Mouse (Mus musculus) heart, embryonic 14.5 days (tissue): ENCODE measurements around the gene Cnot6l. TPM values are rescaled to one million over a fixed set of nuclear protein-coding genes. Genes with fewer than 3 reads are reported as not detected.
A peak's percentile ranks its signal among the peaks of the same experiment; 100 is the strongest.

Source experiments
- ATAC-seq: fragments of 200-750 bp; cut with Nextera tagmentation; 2 replicates; pipeline ENCODE4 v1.8.0; 2017; ENCODE audit warnings: low read depth, moderate TSS enrichment; ENCODE audit not compliant: insufficient number of reproducible peaks, insufficient read depth, low FRiP score
- H3K27ac ChIP-seq, 2 experiments: fragments of 200-500 bp in 1 of 2; fragments of 300-500 bp in 1 of 2; sonication (generic) in 1 of 2; replicated peaks in 1 of 2; 2 replicates each; pipeline ENCODE4 v1.5.1; 2012 to 2014; ENCODE audit warnings: low read depth in 2 of 2, low read length in 2 of 2, control low read depth in 1 of 2, mild to moderate bottlenecking in 1 of 2, mixed read lengths in 1 of 2; ENCODE audit not compliant: control insufficient read depth in 1 of 2, insufficient read depth in 1 of 2
- H3K27me3 ChIP-seq: fragments of 300-500 bp; sonication (generic); 2 replicates; pipeline ENCODE4 v1.6.1; 2014; ENCODE audit warnings: mild to moderate bottlenecking, low read length, control low read depth; ENCODE audit not compliant: control insufficient read depth, insufficient read depth
- H3K36me3 ChIP-seq: fragments of 300-500 bp; sonication (generic); 2 replicates; pipeline ENCODE4 v1.6.1; 2014; ENCODE audit warnings: mild to moderate bottlenecking, control low read depth, low read length, mixed read lengths; ENCODE audit not compliant: control insufficient read depth, insufficient read depth
- H3K4me1 ChIP-seq, 2 experiments: fragments of 200-500 bp in 1 of 2; fragments of 300-500 bp in 1 of 2; sonication (generic) in 1 of 2; 2 replicates each; pipeline ENCODE4 v1.6.1; 2012 to 2014; ENCODE audit warnings: low read length in 2 of 2, control low read depth in 1 of 2, mixed read lengths in 1 of 2; ENCODE audit not compliant: control insufficient read depth in 2 of 2, insufficient read depth in 2 of 2
- H3K4me2 ChIP-seq: fragments of 300-500 bp; sonication (generic); 2 replicates; pipeline ENCODE4 v1.6.1; 2014; ENCODE audit warnings: mild to moderate bottlenecking, low read length
- H3K4me3 ChIP-seq, 2 experiments: fragments of 200-500 bp in 1 of 2; fragments of 300-500 bp in 1 of 2; sonication (generic) in 1 of 2; 2 replicates each; pipeline ENCODE4 v1.5.1; 2012 to 2014; ENCODE audit warnings: low read length in 2 of 2, mild to moderate bottlenecking in 2 of 2, control low read depth in 1 of 2, low read depth in 1 of 2, moderate library complexity in 1 of 2; ENCODE audit not compliant: control insufficient read depth in 1 of 2, insufficient read depth in 1 of 2
- H3K9ac ChIP-seq: fragments of 300-500 bp; sonication (generic); 2 replicates; pipeline ENCODE4 v1.6.1; 2014; ENCODE audit warnings: mild to moderate bottlenecking, low read length
- H3K9me3 ChIP-seq: fragments of 300-500 bp; sonication (generic); 2 replicates; pipeline ENCODE4 v1.6.1; 2016; ENCODE audit warnings: low read length, control low read depth; ENCODE audit not compliant: control insufficient read depth
- WGBS: fragments of 180-500 bp; shearing (Covaris S2); extraction: QIAGEN DNeasy Blood & Tissue Kit; methylation state at CpG from one replicate; pipeline ENCODE4 v1.1.7; 2014; 5-methylcytosine and 5-hydroxymethylcytosine counted together
- polyA plus RNA-seq: library from polyadenylated mRNA; unstranded; fragments of >200 nt; fragmentation: Nextera tagmentation; extraction: Ambion mirVana; gene quantifications from 2 replicates; pipeline ENCODE4 v1.2.1, GENCODE M21; 2014

Cnot6l gene
- polyA plus RNA-seq = 20.8 and 23.9 TPM in 2 replicates

DNA sequence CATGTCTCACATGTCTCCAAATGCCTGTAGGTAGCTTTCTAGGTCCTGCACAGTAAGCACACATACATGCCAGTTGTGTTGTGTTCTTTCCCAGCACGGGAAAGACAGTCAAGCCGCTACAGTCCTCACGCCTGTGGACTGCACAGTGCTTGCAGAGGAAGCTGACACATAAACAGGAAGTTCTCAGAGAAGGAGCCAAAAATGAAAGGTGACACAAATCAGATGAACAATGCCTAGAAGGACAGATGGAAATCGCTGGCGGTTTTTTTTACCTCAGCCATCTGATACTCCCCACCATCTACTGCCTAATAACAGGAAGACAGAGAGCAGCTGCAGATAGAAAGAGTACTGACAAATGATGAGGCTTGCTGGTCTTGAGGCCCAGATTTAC lies at the start of gene Cnot6l:
Cnot6l (minus strand) TSS at position 151 of the 391 bp plus-strand sequence.
- H3K36me3 ChIP-seq = no peaks in the 10 kb centered on the region
- H3K4me3 ChIP-seq = peak within 1 kb of the TSS; percentile 97
- peak within 1 kb of the TSS; percentile 99 for H3K27ac ChIP-seq
- H3K9ac ChIP-seq = peak within 1 kb of the TSS; percentile 99
- H3K4me2 ChIP-seq = peak within 1 kb of the TSS; percentile 80
- no peaks in the 10 kb centered on the region for H3K27me3 ChIP-seq
- peaks cover 0 to 13% of the 10 kb centered on the region in 2 experiments; a peak in 2 of 4 replicates for H3K4me1 ChIP-seq
- H3K9me3 ChIP-seq = peaks cover 5% of the 10 kb centered on the region
- no peak for ATAC-seq
- 26% methylated on average over 5 of the region's 5 CpGs for WGBS

DNA sequence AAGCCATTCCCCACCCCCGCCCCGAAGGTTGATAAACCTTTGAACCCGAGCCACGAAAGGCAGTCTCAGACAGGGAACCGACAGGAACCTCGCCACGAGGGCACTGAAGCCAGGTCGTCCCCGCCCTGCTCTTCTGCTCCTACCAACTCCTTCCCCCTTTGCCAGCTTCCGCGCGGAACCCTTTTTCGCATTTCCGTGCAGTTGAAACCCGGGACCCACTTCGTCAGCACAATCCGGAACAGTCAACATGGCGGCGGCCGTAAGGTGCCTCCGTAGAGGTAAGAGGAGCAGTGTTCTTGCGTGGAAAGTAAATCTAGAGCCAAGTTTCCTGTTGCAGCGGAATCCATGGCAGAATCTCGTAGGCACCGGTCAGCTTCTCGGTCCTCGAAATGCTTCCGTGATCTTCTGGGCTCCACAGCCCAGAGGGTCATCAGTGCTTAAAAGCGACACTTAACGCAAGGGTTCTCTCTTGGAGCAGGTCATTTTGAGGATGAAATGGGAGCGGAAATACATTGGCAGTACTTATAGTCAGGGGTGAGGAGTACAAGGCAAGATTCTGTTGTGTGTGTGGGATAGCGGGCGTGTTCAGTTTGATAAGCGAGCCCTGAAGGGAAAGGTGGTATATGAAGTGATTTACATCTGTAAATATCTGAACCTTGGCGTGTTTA lies 46.1 kb upstream of the Cnot6l start:
- no peaks in the 10 kb centered on the region for H3K9me3 ChIP-seq
- H3K4me3 ChIP-seq = peak overlapping the region; percentile 67 to 84
- H3K27ac ChIP-seq = peak overlapping the region; percentile 65 to 79
- under 1% methylated on average over 35 of the region's 35 CpGs for WGBS
- peak overlapping the region; percentile 89 for H3K9ac ChIP-seq
- ATAC-seq = peak; percentile 96
- H3K4me2 ChIP-seq = peak overlapping the region; percentile 84
- H3K27me3 ChIP-seq = no peaks in the 10 kb centered on the region
- H3K36me3 ChIP-seq = peaks cover 19% of the 10 kb centered on the region
- H3K4me1 ChIP-seq = peaks cover 3 to 22% of the 10 kb centered on the region in 2 experiments; a peak in 2 of 4 replicates

DNA sequence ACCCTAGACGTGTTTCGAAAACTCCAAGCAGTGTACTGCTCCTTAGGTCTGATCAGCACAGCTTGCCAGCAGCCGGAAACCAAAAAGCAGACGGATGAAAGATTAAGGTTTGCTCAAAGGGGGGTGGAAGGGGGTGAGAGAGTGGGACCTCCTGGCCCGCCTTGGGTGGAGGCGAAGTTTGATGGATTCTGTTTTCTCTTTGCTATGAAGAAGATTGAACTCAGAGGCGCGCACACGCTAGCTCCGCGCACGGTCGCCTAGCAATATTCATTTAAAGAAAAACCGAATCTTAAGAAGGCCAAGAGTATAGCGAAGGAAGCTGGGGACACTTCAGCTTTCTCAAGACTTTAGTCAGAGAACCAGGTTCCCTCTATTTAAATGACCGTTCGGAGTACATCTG lies 45.5 kb upstream of the Cnot6l start, which contains the start of gene Mrpl1:
Mrpl1 (plus strand) TSS at position 35 of the 400 bp plus-strand sequence.
- Histone ChIP-seq H3K27me3 (no peaks in the 10 kb centered on the region), H3K9me3 (no peaks in the 10 kb centered on the region), H3K9ac (peak within 1 kb of the TSS; percentile 89), H3K4me3 (peak within 1 kb of the TSS; percentile 67 to 84), H3K27ac (peak within 1 kb of the TSS; percentile 65 to 79), H3K36me3 (peaks cover 14% of the 10 kb centered on the region), H3K4me1 (peaks cover 3 to 22% of the 10 kb centered on the region in 2 experiments; a peak in 2 of 4 replicates), H3K4me2 (peak within 1 kb of the TSS; percentile 84)
- peak; percentile 58; the same call in 1 of the 2 replicates for ATAC-seq
- WGBS = 4% methylated on average over 17 of the region's 17 CpGs

DNA sequence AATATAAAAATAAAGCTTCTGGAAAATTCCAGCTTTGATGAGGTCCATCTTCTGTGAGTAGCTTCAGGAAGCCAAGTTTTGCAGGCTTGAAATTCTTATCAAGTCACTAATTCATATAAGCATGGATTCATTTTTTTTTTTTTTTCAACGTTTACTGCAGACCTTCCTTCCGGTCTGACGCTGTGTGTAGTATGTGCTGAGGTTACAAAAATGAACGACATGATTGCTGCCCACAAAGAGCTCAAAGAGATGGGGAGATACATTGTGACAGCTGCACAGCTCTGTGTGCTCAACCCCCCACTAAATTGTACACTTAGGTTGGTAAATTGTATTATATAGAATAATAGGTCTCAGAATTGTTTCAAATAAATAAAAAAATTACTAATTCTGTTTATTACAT lies 44.6 kb upstream of the Cnot6l start:
- H3K4me1 ChIP-seq = peaks cover 3 to 22% of the 10 kb centered on the region in 2 experiments; a peak in 2 of 4 replicates
- H3K4me3 ChIP-seq = no peak overlapping the region
- ATAC-seq = no peak
- no peaks in the 10 kb centered on the region for H3K27me3 ChIP-seq
- no peak overlapping the region for H3K9ac ChIP-seq
- no peak overlapping the region for H3K27ac ChIP-seq
- H3K36me3 ChIP-seq = peaks cover 5% of the 10 kb centered on the region; the same call in 1 of the 2 replicates
- H3K4me2 ChIP-seq = peak overlapping the region; percentile 84
- WGBS = 68% methylated on average over 4 of the region's 4 CpGs
- no peaks in the 10 kb centered on the region for H3K9me3 ChIP-seq

DNA sequence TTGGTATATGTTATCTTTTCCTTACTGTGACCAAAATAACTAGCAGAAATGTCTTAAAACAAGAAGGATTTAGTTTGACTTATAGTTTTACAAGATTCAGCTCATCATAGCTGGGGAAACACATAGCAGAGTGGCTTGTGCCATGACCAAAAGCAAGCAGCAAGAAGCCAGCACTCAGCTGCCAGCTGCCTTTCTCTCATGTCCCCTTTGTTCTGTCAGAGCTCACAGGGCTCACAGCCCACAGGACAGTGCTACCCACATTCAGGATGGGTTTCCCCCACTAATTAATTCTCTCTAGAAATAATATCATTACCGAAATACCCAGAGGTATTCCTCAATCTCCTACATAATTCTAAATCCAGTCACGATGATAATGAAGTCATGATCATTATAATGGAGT lies 43.6 kb upstream of the Cnot6l start:
- no peaks in the 10 kb centered on the region for H3K36me3 ChIP-seq
- 84% methylated on average over 2 of the region's 2 CpGs for WGBS
- no peak overlapping the region; a peak in 1 of 4 replicates for H3K27ac ChIP-seq
- peaks cover 3 to 22% of the 10 kb centered on the region in 2 experiments; a peak in 2 of 4 replicates for H3K4me1 ChIP-seq
- H3K4me2 ChIP-seq = no peak overlapping the region
- H3K4me3 ChIP-seq = no peak overlapping the region
- H3K9ac ChIP-seq = no peak overlapping the region
- no peaks in the 10 kb centered on the region for H3K27me3 ChIP-seq
- no peaks in the 10 kb centered on the region for H3K9me3 ChIP-seq
- ATAC-seq = no peak

DNA sequence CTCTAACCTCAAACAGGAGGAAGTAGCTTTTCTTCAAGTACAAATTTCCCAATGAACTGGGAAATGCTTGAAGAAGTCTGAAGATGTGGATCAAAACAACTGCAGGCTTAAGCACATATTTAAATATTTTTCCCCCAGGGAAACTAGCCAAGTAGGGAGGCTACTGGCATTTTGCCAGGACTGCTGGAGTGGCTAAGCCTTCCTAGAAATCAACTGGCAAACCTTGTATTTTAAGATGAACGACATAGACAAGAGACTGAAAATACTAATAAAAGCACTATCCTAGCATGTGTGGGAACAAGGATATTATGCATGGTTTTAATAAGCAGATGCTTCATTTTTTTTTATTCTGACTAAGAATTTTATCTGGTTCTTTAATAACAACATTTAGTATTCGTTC lies 42.9 kb upstream of the Cnot6l start:
- no peaks in the 10 kb centered on the region for H3K36me3 ChIP-seq

DNA sequence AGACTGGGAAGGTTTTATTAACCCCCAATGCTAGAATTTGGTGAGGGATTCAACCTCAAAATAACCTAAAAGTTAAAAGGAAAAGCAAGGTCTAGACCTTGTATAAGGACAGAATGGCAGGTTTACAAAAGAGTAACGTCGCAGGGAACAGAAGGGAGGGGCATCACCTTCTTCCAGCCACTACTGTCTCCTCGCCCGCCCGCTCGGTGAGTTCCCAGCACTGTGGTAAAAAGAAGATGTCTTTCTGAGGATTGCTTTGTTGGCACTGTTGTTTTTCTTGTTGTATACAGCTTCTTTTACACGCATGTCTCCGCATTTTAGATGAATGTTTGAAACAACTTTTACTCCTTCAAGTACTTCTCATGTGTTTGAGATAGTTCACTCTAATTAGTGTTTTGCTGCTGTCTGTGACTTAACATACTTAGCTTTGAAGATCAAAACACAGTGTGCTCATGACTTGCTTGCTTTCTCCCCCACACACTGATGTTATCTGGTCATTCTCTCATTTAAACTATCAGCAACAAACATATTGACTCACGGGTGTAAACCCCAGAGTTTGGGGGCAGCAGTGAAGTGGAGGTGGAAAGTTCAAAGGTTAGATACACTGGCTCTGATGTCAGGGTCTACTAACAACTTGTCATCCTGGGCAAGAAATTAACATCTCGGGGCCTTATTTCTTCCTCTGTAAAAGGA lies 37.6 kb upstream of the Cnot6l start:
- WGBS = 68% methylated on average over 10 of the region's 10 CpGs
- H3K27ac ChIP-seq = no peak overlapping the region

More for the DNA sequence above, 42.9 kb upstream of the Cnot6l start:
- WGBS = 15% methylated on average over 2 of the region's 2 CpGs
- Histone ChIP-seq H3K4me2 (no peak overlapping the region), H3K27me3 (no peaks in the 10 kb centered on the region), H3K9me3 (no peaks in the 10 kb centered on the region), H3K27ac (no peak overlapping the region; a peak in 1 of 4 replicates), H3K4me3 (no peak overlapping the region), H3K9ac (no peak overlapping the region), H3K4me1 (peaks cover 3 to 22% of the 10 kb centered on the region in 2 experiments; a peak in 2 of 4 replicates)
- ATAC-seq = no peak

More for the DNA sequence above, 37.6 kb upstream of the Cnot6l start:
- Histone ChIP-seq H3K4me1 (peaks cover 0 to under 1% of the 10 kb centered on the region in 2 experiments; a peak in 1 of 4 replicates), H3K9me3 (no peaks in the 10 kb centered on the region), H3K4me3 (no peak overlapping the region), H3K9ac (no peak overlapping the region), H3K36me3 (no peaks in the 10 kb centered on the region), H3K27me3 (no peaks in the 10 kb centered on the region), H3K4me2 (no peak overlapping the region)
- ATAC-seq = no peak
